Mouse (Mus musculus) layer of hippocampus, adult 2 months (tissue): ENCODE data around the gene Itih5. TPM values are rescaled to one million over a fixed set of nuclear protein-coding genes. Genes with fewer than 3 reads are reported as not detected.

ENCODE experiments used
- DNase-seq, 2 experiments: peaks; one replicate each; pipeline ENCODE4 v3.0.0; 2022; ENCODE audit warnings: low spot score in 2 of 2
- H3K27ac ChIP-seq: fragments of 200-600 bp; 2 replicates; pipeline ENCODE4 v1.8.1; 2022
- H3K4me3 ChIP-seq: fragments of 200-600 bp; 2 replicates; pipeline ENCODE4 v1.8.1; 2022; ENCODE audit warnings: mild to moderate bottlenecking
- CTCF ChIP-seq: fragments of 200-600 bp; conservative IDR thresholded peaks from 2 replicates; pipeline ENCODE4 v1.8.1; 2022; ENCODE audit warnings: antibody characterized with exemption, mild to moderate bottlenecking, moderate library complexity
- long read RNA-seq, 2 experiments: library from polyadenylated mRNA; stranded (forward); transcript quantifications; one replicate each; pipeline ENCODE4 v2.0.0; 2021; ENCODE audit warnings: borderline mapping rate in 2 of 2
- total RNA-seq, 2 experiments: library from RNA; stranded (reverse); gene quantifications; 2 replicates each; pipeline ENCODE4 v1.2.3; 2021

The Itih5 gene
- 10 to 100 TPM; 13.8 to 14.8 TPM for total RNA-seq
- long read RNA-seq, experiment 1, full-length matches to known transcripts = 6 of 9 reads
- long read RNA-seq, experiment 1, partial matches to known transcripts = 0 of 9 reads
- long read RNA-seq, experiment 1, other reads (novel, unspliced or antisense) = 3 of 9 reads
- long read RNA-seq, experiment 2, full-length matches to known transcripts = 6 of 11 reads
- long read RNA-seq, experiment 2, partial matches to known transcripts = 0 of 11 reads
- long read RNA-seq, experiment 2, other reads (novel, unspliced or antisense) = 5 of 11 reads

GRCm38 (mm10) chr2:10153201-10154075, at the start of gene Itih5:
Gene Itih5 (plus strand): TSS chr2:10153571.
- no peak for TF ChIP-seq CTCF
- no peak within 1 kb of the TSS for H3K27ac ChIP-seq
- DNase-seq = no peak
- peak within 1 kb of the TSS; percentile 50 for H3K4me3 ChIP-seq

GRCm38 (mm10) chr2:10108535-10109189, 44.7 kb upstream of the Itih5 start:
- no peak for DNase-seq
- no peak overlapping the region for H3K27ac ChIP-seq
- TF ChIP-seq CTCF = no peak
- H3K4me3 ChIP-seq = no peak overlapping the region

DNA sequence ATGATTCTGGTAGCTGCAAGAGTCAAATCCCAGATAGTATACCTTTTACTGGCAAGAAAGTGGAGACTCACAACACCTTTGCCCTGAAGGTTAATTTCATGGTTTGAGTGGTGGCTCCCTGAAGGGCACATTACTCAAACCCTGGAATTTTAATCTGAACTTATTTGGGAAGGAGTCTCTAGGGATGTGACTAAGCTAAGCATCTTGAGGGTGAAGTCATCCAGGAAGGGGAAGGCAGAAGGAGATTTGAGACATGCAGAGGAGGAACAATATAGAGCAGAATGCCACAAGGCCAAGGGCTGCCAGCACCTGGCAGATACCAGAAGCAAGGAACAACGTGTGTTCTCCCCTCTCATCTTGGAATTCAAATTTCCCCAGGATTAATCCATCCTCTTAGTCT, 34.6 kb upstream of the Itih5 start:
- no peak for DNase-seq
- no peak overlapping the region for H3K27ac ChIP-seq
- H3K4me3 ChIP-seq = no peak overlapping the region
- no peak for TF ChIP-seq CTCF

DNA sequence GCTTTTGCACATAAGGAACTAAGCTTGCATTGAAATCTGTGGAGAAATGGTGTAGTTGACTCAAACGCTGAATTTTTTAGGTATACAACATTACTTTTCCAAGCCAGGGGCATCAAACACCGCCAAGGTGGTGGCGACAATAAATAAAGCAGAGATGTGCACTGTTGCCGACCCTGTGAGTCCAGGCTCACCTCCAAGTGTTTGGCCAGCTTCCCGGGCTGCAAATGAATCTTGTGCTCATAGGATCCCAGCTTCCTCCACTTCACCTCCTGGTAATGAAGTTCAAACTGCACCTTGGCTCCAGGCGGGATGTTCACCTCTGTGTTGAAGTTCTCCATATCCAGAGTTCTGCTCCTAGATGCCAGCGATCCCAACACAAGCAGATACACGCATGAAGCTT, 34.1 kb upstream of the Itih5 start:
- no peak for DNase-seq
- TF ChIP-seq CTCF = no peak
- H3K4me3 ChIP-seq = no peak overlapping the region
- H3K27ac ChIP-seq = no peak overlapping the region

- Histone ChIP-seq H3K27ac (no peak overlapping the region), H3K4me3 (no peak overlapping the region)
- no peak for DNase-seq
- TF ChIP-seq CTCF = no peak
Measured at GRCm38 (mm10) chr2:10121826-10122225, 31.5 kb upstream of the Itih5 start.

GRCm38 (mm10) chr2:10126122-10126521, 27.2 kb upstream of the Itih5 start:
- no peak for TF ChIP-seq CTCF
- Histone ChIP-seq H3K4me3 (no peak overlapping the region), H3K27ac (no peak overlapping the region)
- no peak for DNase-seq

- TF ChIP-seq CTCF = no peak
- no peak overlapping the region for H3K4me3 ChIP-seq
- no peak for DNase-seq
- H3K27ac ChIP-seq = no peak overlapping the region
Measured at GRCm38 (mm10) chr2:10127471-10127870, 25.9 kb upstream of the Itih5 start.

DNA sequence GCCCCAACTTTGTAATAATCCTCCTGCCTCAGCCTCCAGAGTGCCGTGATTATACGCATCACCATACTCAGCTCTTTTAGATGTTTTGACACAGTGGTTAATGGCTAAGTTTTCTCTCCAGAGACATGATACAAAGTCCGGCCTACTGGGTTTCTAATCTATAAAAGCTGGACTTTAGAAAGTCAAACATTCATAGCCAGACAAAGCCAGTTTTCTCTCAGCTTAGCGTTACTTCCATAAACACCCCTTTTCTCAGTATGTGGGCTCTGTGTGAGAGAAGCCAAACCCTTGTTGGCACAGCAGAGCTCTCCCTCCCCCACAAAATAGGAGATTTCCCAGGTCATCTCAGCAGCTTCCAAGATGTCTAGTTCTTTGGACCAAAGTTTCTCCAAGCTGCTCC, 24.8 kb upstream of the Itih5 start:
- H3K4me3 ChIP-seq = no peak overlapping the region
- no peak for TF ChIP-seq CTCF
- no peak for DNase-seq
- no peak overlapping the region for H3K27ac ChIP-seq

GRCm38 (mm10) chr2:10130341-10130990, 22.9 kb upstream of the Itih5 start:
- no peak for TF ChIP-seq CTCF
- no peak for DNase-seq
- H3K4me3 ChIP-seq = no peak overlapping the region

DNA sequence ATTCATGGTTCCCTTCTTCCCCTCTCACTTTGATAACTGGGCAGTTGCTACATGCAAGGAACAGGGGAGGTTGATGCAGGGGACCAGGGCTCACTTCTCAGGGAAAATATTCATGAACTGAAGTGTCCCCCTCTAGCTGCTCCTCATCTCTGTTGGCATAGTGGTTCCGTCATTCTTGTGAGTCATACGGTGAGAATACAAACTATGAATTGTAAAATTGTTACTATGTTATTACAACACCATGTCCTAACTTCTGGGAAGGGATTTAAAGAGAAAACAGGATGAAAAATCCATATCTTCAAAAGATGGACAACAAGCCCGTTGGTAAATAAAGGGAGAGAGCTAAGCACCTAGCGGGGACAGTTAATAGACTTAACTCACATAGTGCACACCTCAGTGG, 22.1 kb upstream of the Itih5 start, which contains the start of gene Itih2:
Itih2 (minus strand) TSS at position 101 of the 400 bp plus-strand sequence.
- no peak within 1 kb of the TSS for H3K4me3 ChIP-seq

More at GRCm38 (mm10) chr2:10130341-10130990, 22.9 kb upstream of the Itih5 start:
- no peak overlapping the region for H3K27ac ChIP-seq

DNA sequence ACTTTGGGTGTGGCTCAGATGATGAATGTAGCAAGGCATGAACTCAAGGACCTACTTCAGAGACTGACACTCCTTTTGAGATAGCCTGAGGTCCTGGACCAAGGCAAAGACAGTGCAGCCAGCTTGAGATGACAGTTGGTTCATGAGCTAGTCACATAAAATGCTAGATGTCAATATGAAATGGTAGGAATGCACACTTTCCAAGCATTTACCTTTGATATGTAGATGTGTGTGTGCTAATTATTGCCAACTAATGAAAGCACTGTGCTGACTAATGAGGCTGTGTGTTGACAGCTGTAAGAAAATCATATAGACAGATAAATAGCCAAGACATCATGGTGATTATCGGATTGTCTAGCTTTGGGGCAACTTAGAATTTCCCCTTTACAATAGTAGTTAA, 21.2 kb upstream of the Itih5 start:
- Histone ChIP-seq H3K4me3 (no peak overlapping the region), H3K27ac (no peak overlapping the region)
- no peak for TF ChIP-seq CTCF
- no peak for DNase-seq

More for the DNA sequence above, 22.1 kb upstream of the Itih5 start, which contains the start of gene Itih2:
- no peak for DNase-seq
- TF ChIP-seq CTCF = no peak
- no peak within 1 kb of the TSS for H3K27ac ChIP-seq

GRCm38 (mm10) chr2:10133941-10134340, 19.4 kb upstream of the Itih5 start:
- H3K4me3 ChIP-seq = no peak overlapping the region
- TF ChIP-seq CTCF = no peak
- DNase-seq = no peak
- H3K27ac ChIP-seq = no peak overlapping the region
